Mouse (Mus musculus): Measurements from ENCODE around the gene Nudt14. TPM values are rescaled to one million over a fixed set of nuclear protein-coding genes. Genes with fewer than 3 reads are reported as not detected.

The Nudt14 gene
- polyA plus RNA-seq, 1 experiment from 2014 or later, result 5.3 TPM

DNA sequence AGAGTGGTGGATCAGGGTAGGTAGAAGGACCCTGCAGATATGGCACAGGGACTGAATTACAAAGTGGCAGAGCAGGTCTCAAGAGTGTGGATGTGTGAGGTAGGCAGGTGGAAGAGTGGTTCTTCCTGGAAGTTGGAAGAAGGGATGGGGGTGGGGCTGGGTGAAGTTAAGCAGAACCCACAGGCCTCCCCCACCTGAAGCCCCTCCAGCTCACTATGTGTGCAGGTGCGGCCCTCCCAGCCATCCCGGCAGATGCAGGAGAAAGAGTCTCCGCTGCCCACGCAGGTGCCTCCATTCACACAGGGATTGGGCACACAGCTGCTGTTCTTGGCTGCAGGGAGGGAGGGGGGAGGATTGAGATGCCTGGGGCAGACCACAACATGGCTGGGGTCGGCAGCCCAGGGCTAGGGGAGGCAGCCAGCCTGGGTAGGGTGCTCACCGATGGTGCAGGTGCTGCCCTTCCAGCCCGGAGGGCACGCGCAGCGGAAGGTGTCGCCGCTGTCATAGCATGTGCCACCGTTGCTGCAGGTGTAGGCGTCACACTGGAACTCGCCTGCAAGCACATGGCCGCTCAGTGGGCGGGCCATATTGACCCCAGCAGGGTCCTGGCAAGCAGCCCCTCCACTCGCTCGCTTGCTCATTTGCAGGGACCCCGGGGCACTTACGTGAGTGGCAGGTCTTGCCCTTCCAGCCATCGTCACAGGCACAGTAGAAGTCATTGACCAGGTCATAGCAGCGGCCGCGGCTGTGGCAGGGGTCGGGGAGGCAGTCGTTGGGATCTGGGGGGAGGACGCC, 28.8 kb downstream of the Nudt14 start:
- Histone ChIP-seq H3K27ac (no peak overlapping the region), H3K36me3 (ENCODE audit: inconsistent target) (no peaks in the 10 kb centered on the region), H3K79me2 (ENCODE audit: inconsistent target) (no peaks in the 10 kb centered on the region), H3K4me3 (ENCODE audit: inconsistent target) (no peak overlapping the region)
- 94% methylated on average over 28 of the region's 28 CpGs for WGBS (ENCODE audit: missing documents)

DNA sequence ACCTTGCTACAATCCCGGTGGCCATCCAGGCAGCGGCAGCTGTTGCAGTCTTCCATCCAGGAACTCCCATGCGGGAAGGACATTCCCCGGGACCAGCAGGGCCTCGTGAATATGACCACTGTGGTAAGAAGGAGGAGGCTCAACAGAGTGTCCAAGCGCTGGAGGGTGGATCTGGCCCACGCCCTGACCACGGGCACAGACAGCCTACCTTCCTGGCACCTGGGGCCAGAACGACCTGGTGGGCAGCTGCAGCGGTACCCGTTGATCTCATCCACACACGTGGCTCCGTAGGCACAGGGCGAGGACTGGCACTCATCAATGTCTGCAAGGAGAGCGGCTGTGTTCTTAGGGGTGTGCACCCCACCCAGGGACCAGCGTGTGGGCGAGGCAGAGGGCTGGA, 30.2 kb downstream of the Nudt14 start:
- no peaks in the 10 kb centered on the region for H3K36me3 ChIP-seq (ENCODE audit: inconsistent target)

DNA sequence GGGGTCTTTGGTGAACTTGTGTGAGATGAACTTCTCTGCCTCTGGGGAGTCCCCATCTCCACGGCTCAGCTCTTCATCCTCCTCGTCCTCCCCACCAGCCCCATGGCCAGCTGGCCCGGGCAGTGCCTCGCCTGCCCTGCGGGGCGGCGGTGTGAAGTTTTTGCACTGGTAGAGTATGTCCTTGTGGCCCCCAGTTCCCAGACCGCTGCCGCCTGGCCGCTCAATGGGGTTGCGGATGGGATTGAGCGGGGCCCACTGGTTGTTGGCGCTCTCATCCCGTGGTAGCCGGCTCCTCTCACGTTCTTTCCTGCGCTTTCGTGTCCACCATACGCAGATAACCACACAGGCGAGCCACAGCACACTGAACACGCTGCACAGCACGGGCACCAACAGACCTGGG, 32.9 kb downstream of the Nudt14 start:
- H3K36me3 ChIP-seq (ENCODE audit: inconsistent target), result no peaks in the 10 kb centered on the region
- H3K27ac ChIP-seq, result no peak overlapping the region
- WGBS (ENCODE audit: missing documents), result 94% methylated on average over 22 of the region's 22 CpGs
- no peaks in the 10 kb centered on the region for H3K79me2 ChIP-seq (ENCODE audit: inconsistent target)
- H3K4me3 ChIP-seq (ENCODE audit: inconsistent target), result no peak overlapping the region

More for the DNA sequence above, 30.2 kb downstream of the Nudt14 start:
- WGBS (ENCODE audit: missing documents), result 94% methylated on average over 17 of the region's 17 CpGs
- Histone ChIP-seq H3K4me3 (ENCODE audit: inconsistent target) (no peak overlapping the region), H3K27ac (no peak overlapping the region), H3K79me2 (ENCODE audit: inconsistent target) (no peaks in the 10 kb centered on the region)

DNA sequence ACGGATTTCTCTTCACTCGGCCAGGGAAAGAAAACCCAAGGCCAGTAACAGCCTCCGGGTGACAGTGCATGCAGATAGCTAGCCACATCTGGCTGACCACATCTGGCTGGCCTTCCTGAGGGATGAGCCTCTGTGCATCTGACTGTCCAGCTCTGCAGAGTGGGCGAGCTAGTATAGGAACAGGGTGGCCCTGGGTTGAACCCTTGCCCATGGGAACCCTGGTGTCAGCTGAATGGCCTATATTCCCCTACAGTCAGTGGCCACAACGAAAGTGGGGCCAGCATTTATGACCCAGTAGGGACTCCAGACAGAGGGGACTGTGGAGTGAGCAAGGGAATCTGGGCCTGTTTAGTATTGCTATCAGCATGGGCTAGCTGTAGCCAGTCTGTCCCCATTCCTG, 36.9 kb downstream of the Nudt14 start:
- Histone ChIP-seq H3K27ac (no peak overlapping the region), H3K36me3 (ENCODE audit: inconsistent target) (no peaks in the 10 kb centered on the region), H3K79me2 (ENCODE audit: inconsistent target) (no peaks in the 10 kb centered on the region), H3K4me3 (ENCODE audit: inconsistent target) (no peak overlapping the region)
- 90% methylated on average over 5 of the region's 5 CpGs for WGBS (ENCODE audit: missing documents)

DNA sequence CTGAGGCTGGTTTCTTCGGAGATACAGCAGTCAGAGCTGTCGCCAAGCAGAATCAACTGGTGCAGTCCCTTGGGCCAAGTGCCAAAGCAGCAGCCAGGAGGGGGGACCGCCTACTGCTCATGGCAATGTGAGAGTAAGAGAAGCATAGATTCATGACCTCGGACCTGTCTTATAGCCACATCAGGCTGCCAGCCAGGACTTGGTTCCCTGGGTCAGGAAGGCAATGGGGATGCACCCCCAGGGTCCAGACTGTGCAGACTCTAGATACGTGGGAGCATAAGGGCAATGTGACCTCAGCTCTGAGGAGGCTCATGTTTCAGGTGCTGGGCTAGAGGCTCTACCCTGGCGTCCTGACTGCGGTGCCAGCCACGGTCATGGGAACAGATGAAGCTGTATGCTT, 38.0 kb downstream of the Nudt14 start:
- 89% methylated on average over 8 of the region's 8 CpGs for WGBS (ENCODE audit: missing documents)
- Histone ChIP-seq H3K36me3 (ENCODE audit: inconsistent target) (no peaks in the 10 kb centered on the region), H3K79me2 (ENCODE audit: inconsistent target) (no peaks in the 10 kb centered on the region), H3K27ac (no peak overlapping the region), H3K4me3 (ENCODE audit: inconsistent target) (no peak overlapping the region)

DNA sequence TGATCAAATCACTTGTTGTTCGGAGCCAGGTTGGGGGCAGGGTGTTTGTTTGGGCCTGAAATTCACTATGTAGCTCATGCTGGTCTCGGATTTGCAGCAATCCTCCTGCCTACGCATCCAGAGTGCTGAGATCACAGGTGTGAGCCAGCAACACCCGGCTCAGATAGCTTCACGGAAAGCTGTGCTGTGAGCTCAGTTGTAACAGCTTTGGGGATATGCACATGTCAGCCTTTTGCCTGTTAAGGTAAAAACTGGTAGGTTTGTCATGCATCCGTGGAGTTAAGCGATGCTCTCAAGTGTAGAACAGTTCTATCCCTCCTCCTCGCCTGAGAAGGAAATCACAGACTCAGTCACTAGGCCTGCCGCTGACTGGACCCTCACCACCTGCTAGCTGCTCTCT, 41.3 kb downstream of the Nudt14 start:
- Histone ChIP-seq H3K36me3 (ENCODE audit: inconsistent target) (no peaks in the 10 kb centered on the region), H3K79me2 (ENCODE audit: inconsistent target) (no peaks in the 10 kb centered on the region), H3K4me3 (ENCODE audit: inconsistent target) (no peak overlapping the region), H3K27ac (no peak overlapping the region)
- WGBS (ENCODE audit: missing documents), result 96% methylated on average over 9 of the region's 9 CpGs

DNA sequence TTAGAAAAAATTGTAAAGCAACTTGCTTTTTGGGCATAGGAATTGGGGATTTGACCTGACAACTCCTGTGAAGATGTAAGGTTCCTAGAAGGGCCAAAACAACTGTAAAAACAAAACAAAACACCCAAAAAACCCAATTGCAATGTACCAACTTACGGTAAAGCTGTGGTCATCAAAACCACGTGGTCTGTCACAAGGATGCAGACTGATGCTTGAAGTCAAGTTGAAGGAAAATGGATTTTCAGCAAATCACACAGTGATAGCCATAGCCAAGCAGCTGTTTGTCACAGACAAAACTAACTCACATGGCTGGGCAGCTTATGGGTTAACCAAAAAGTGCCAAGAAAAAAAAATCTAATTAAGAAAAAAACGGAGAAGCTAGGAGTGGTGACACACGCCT, 43.0 kb downstream of the Nudt14 start:
- Histone ChIP-seq H3K79me2 (ENCODE audit: inconsistent target) (no peaks in the 10 kb centered on the region), H3K27ac (no peak overlapping the region), H3K36me3 (ENCODE audit: inconsistent target) (no peaks in the 10 kb centered on the region), H3K4me3 (ENCODE audit: inconsistent target) (no peak overlapping the region)
- 71% methylated on average over 4 of the region's 4 CpGs for WGBS (ENCODE audit: missing documents)

DNA sequence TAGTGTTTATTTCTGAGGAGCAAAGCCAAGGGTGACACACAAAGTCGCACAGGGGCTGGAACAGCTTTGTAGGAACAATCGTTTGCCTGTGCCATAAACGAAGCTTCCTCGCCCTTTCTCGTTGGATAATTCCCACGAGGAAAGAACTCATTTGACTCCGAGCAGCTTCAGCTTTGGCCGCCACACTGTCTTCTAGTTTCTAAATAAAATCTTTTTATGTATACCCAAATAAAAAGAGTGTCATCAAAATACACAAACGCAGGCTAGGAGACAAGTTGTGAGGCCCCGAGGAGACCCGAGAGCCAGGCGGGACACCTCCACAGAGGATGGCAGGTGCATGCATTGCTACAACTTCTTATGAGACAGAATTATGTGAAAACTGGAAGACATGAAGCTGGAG, 43.6 kb downstream of the Nudt14 start:
- Histone ChIP-seq H3K4me3 (ENCODE audit: inconsistent target) (no peak overlapping the region), H3K36me3 (ENCODE audit: inconsistent target) (no peaks in the 10 kb centered on the region), H3K27ac (peak overlapping the region; percentile 54), H3K79me2 (ENCODE audit: inconsistent target) (no peaks in the 10 kb centered on the region)
- WGBS (ENCODE audit: missing documents), result 94% methylated on average over 12 of the region's 12 CpGs

DNA sequence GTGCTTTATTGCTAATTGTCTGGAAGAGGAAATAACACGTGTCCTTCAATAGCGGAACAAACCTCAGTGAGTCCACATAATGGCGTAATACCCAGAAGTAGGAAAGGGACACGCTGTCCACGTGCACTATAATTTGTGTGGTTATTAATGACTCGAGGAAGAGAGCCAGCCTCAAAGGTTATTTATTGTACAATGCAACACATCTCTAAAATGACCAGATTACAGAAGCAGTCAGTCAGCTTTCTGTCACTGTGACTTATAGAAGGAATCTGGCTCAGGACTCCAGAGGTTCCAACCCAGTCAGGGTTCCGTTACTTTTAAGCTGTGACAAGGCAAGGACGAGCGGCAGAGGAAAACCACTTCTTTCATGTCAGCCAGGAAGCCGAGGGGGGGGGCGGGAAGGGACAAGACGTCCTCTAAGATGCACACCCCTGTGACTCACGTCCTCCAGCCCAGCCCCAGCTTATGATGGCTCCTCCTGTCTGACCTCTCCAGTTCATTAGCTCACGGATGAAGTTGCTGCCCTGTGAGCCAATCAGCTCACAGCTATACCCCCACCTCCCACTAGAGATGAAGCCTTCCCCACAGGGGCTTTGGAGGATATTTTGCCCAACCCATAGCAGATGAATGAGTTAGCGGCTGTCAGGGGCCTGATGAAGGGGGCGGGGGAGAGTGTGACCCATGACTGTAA, 44.3 kb downstream of the Nudt14 start:
- no peak overlapping the region for H3K4me3 ChIP-seq (ENCODE audit: inconsistent target)
- no peaks in the 10 kb centered on the region for H3K36me3 ChIP-seq (ENCODE audit: inconsistent target)

DNA sequence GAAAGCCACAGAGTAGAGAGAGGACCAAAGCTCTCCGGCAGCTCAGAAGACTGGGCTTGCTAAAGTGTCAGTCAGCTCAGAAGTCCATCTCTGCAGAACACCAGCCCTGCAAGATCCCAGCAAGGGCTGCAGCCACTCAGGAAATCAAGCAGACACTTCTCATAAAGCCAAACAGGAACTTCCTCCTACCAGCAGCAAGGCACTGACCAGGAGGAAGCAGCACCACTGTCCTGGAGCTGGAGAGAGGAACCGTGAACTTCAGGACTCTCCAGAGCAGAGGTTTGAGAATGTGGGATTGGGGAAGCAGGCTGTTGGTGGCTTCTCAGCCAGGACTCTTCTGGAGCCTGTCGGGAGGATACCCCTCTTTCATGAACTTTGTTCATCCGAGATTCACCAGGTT, 47.0 kb downstream of the Nudt14 start:
- H3K27ac ChIP-seq, result peak overlapping the region; percentile 90
- H3K36me3 ChIP-seq (ENCODE audit: inconsistent target), result no peaks in the 10 kb centered on the region
- no peak overlapping the region for H3K4me3 ChIP-seq (ENCODE audit: inconsistent target)
- 12% methylated on average over 4 of the region's 4 CpGs for WGBS (ENCODE audit: missing documents)
- no peaks in the 10 kb centered on the region for H3K79me2 ChIP-seq (ENCODE audit: inconsistent target)

More for the DNA sequence above, 44.3 kb downstream of the Nudt14 start:
- Histone ChIP-seq H3K79me2 (ENCODE audit: inconsistent target) (no peaks in the 10 kb centered on the region), H3K27ac (peak overlapping the region; percentile 54)
- 11% methylated on average over 15 of the region's 16 CpGs for WGBS (ENCODE audit: missing documents)

DNA sequence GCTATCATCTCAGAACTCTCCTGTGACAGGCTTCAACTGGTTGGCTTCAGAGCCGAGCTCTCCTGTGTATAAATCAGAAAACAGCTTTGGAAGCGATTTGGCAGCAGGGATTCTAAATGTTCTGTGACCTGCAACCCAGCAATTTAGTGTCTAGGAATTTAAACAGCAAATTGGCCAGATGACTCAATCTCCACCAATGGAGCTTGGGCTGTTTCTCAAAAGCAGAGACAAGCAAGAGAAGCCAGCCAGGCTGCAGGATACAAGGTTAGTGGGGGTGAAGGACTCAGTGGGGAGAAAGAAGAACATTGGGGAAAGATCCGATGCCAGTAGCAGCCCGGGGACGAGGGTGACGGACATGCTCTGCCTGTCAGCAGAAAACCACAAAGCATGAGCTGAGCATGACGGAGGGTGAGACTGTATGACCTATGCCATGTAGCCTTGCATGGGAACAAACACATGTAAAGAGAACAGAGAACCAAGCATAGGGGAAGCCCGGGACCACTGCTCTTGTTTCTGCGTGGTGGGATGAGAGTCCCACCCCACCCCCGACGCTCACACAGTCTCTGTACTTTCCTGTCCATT, 47.5 kb downstream of the Nudt14 start:
- H3K27ac ChIP-seq, result peak overlapping the region; percentile 90
- no peak overlapping the region for H3K4me3 ChIP-seq (ENCODE audit: inconsistent target)

DNA sequence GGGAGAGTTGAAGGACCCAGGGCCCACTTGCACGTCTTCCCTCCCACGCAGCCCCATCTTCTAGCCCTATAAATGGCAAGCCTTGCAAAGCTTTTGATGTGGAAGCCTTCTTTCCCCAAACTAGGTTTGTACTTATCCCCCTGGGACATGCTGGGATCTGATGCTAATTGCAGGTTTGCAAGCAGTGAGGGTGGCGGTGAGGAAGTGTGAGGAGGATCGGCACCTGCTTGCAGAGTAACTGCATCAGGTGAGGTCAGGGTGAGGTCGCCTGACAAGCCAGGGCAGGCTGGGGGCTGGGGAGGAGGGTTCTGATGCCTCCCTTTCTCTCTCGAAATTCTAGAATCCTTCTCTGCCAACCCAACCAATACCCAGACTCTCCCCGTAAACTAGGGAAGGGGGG, 56.5 kb downstream of the Nudt14 start:
- no peak overlapping the region for H3K27ac ChIP-seq
- H3K36me3 ChIP-seq (ENCODE audit: inconsistent target), result no peaks in the 10 kb centered on the region
- no peak overlapping the region for H3K4me3 ChIP-seq (ENCODE audit: inconsistent target)
- H3K79me2 ChIP-seq (ENCODE audit: inconsistent target), result no peaks in the 10 kb centered on the region
- WGBS (ENCODE audit: missing documents), result 88% methylated on average over 6 of the region's 7 CpGs

More for the DNA sequence above, 47.5 kb downstream of the Nudt14 start:
- WGBS (ENCODE audit: missing documents), result 22% methylated on average over 11 of the region's 11 CpGs
- no peaks in the 10 kb centered on the region for H3K79me2 ChIP-seq (ENCODE audit: inconsistent target)
- no peaks in the 10 kb centered on the region for H3K36me3 ChIP-seq (ENCODE audit: inconsistent target)

All from macrophage (primary cell).